Mouse (Mus musculus): ENCODE data around the gene Atg16l2. TPM values are rescaled to one million over a fixed set of nuclear protein-coding genes. Genes with fewer than 3 reads are reported as not detected.

Gene Atg16l2
- polyA plus RNA-seq, 1 experiment from 2014 or later: 14.9 TPM

- DNase-seq (ENCODE audit: low spot score) (no peak), ATAC-seq (ENCODE audit: insufficient number of reproducible peaks, low FRiP score, low TSS enrichment, low read depth) (no peak)
- Histone ChIP-seq H3K27me3 (ENCODE audit: control insufficient read depth, insufficient read depth, low read length) (no peaks in the 10 kb centered on the region), H3K4me3 (ENCODE audit: low read depth, low read length) (no peak overlapping the region), H3K9ac (ENCODE audit: low read length) (no peak overlapping the region), H3K27ac (replicated peaks; ENCODE audit: low read depth, low read length) (no peak overlapping the region), H3K4me1 (ENCODE audit: control insufficient read depth, insufficient read depth, low read length) (no peaks in the 10 kb centered on the region), H3K4me2 (ENCODE audit: low read depth, severe bottlenecking) (no peak overlapping the region), H3K36me3 (ENCODE audit: control insufficient read depth, insufficient read depth, low read length) (no peaks in the 10 kb centered on the region), H3K9me3 (ENCODE audit: control insufficient read depth, low read length) (no peaks in the 10 kb centered on the region)
- 77% methylated on average over 3 of the region's 3 CpGs for WGBS
These were observed 35.4 kb upstream of the Atg16l2 start for GRCm38 (mm10) chr7:101337401-101337800.

- Histone ChIP-seq H3K4me3 (ENCODE audit: low read depth, low read length) (no peak overlapping the region), H3K36me3 (ENCODE audit: control insufficient read depth, insufficient read depth, low read length) (no peaks in the 10 kb centered on the region), H3K4me2 (ENCODE audit: low read depth, severe bottlenecking) (no peak overlapping the region), H3K4me1 (ENCODE audit: control insufficient read depth, insufficient read depth, low read length) (no peaks in the 10 kb centered on the region), H3K27ac (replicated peaks; ENCODE audit: low read depth, low read length) (no peak overlapping the region), H3K9ac (ENCODE audit: low read length) (no peak overlapping the region), H3K9me3 (ENCODE audit: control insufficient read depth, low read length) (no peaks in the 10 kb centered on the region), H3K27me3 (ENCODE audit: control insufficient read depth, insufficient read depth, low read length) (no peaks in the 10 kb centered on the region)
- DNase-seq (ENCODE audit: low spot score): no peak
- 81% methylated on average over 3 of the region's 3 CpGs for WGBS
- no peak for ATAC-seq (ENCODE audit: insufficient number of reproducible peaks, low FRiP score, low TSS enrichment, low read depth)
These were observed 34.6 kb upstream of the Atg16l2 start for GRCm38 (mm10) chr7:101336686-101337085.

GRCm38 (mm10) chr7:101335228-101335627, 33.2 kb upstream of the Atg16l2 start:
- no peak overlapping the region for H3K4me3 ChIP-seq (ENCODE audit: low read depth, low read length)
- no peak overlapping the region for H3K4me2 ChIP-seq (ENCODE audit: low read depth, severe bottlenecking)

GRCm38 (mm10) chr7:101332045-101332831, 30.2 kb upstream of the Atg16l2 start:
- ATAC-seq (ENCODE audit: insufficient number of reproducible peaks, low FRiP score, low TSS enrichment, low read depth) (no peak), DNase-seq (ENCODE audit: low spot score) (no peak)
- Histone ChIP-seq H3K4me1 (ENCODE audit: control insufficient read depth, insufficient read depth, low read length) (no peaks in the 10 kb centered on the region), H3K4me2 (ENCODE audit: low read depth, severe bottlenecking) (no peak overlapping the region), H3K9ac (ENCODE audit: low read length) (no peak overlapping the region), H3K36me3 (ENCODE audit: control insufficient read depth, insufficient read depth, low read length) (no peaks in the 10 kb centered on the region), H3K27ac (replicated peaks; ENCODE audit: low read depth, low read length) (no peak overlapping the region), H3K4me3 (ENCODE audit: low read depth, low read length) (no peak overlapping the region), H3K27me3 (ENCODE audit: control insufficient read depth, insufficient read depth, low read length) (no peaks in the 10 kb centered on the region), H3K9me3 (ENCODE audit: control insufficient read depth, low read length) (no peaks in the 10 kb centered on the region)
- 85% methylated on average over 5 of the region's 5 CpGs for WGBS

More at GRCm38 (mm10) chr7:101335228-101335627, 33.2 kb upstream of the Atg16l2 start:
- no peak overlapping the region for H3K9ac ChIP-seq (ENCODE audit: low read length)
- H3K9me3 ChIP-seq (ENCODE audit: control insufficient read depth, low read length): no peaks in the 10 kb centered on the region
- WGBS: 100% methylated on average over 2 of the region's 2 CpGs
- ATAC-seq (ENCODE audit: insufficient number of reproducible peaks, low FRiP score, low TSS enrichment, low read depth) (no peak), DNase-seq (ENCODE audit: low spot score) (no peak)
- no peaks in the 10 kb centered on the region for H3K4me1 ChIP-seq (ENCODE audit: control insufficient read depth, insufficient read depth, low read length)
- no peaks in the 10 kb centered on the region for H3K27me3 ChIP-seq (ENCODE audit: control insufficient read depth, insufficient read depth, low read length)
- no peaks in the 10 kb centered on the region for H3K36me3 ChIP-seq (ENCODE audit: control insufficient read depth, insufficient read depth, low read length)
- no peak overlapping the region for H3K27ac ChIP-seq (replicated peaks; ENCODE audit: low read depth, low read length)

- no peak overlapping the region for H3K4me3 ChIP-seq (ENCODE audit: low read depth, low read length)
- WGBS: 78% methylated on average over 4 of the region's 4 CpGs
- no peak overlapping the region for H3K4me2 ChIP-seq (ENCODE audit: low read depth, severe bottlenecking)
- no peak for ATAC-seq (ENCODE audit: insufficient number of reproducible peaks, low FRiP score, low TSS enrichment, low read depth)
- DNase-seq (ENCODE audit: low spot score): no peak
- H3K9ac ChIP-seq (ENCODE audit: low read length): no peak overlapping the region
- H3K4me1 ChIP-seq (ENCODE audit: control insufficient read depth, insufficient read depth, low read length): no peaks in the 10 kb centered on the region
- no peak overlapping the region for H3K27ac ChIP-seq (replicated peaks; ENCODE audit: low read depth, low read length)
- H3K27me3 ChIP-seq (ENCODE audit: control insufficient read depth, insufficient read depth, low read length): no peaks in the 10 kb centered on the region
- no peaks in the 10 kb centered on the region for H3K9me3 ChIP-seq (ENCODE audit: control insufficient read depth, low read length)
- no peaks in the 10 kb centered on the region for H3K36me3 ChIP-seq (ENCODE audit: control insufficient read depth, insufficient read depth, low read length)
These were observed 28.8 kb upstream of the Atg16l2 start for GRCm38 (mm10) chr7:101330841-101331173.

- Histone ChIP-seq H3K27ac (replicated peaks; ENCODE audit: low read depth, low read length) (no peak overlapping the region), H3K9ac (ENCODE audit: low read length) (no peak overlapping the region), H3K27me3 (ENCODE audit: control insufficient read depth, insufficient read depth, low read length) (no peaks in the 10 kb centered on the region), H3K9me3 (ENCODE audit: control insufficient read depth, low read length) (no peaks in the 10 kb centered on the region), H3K4me3 (ENCODE audit: low read depth, low read length) (no peak overlapping the region), H3K36me3 (ENCODE audit: control insufficient read depth, insufficient read depth, low read length) (no peaks in the 10 kb centered on the region), H3K4me1 (ENCODE audit: control insufficient read depth, insufficient read depth, low read length) (no peaks in the 10 kb centered on the region), H3K4me2 (ENCODE audit: low read depth, severe bottlenecking) (no peak overlapping the region)
- DNase-seq (ENCODE audit: low spot score) (no peak), ATAC-seq (ENCODE audit: insufficient number of reproducible peaks, low FRiP score, low TSS enrichment, low read depth) (no peak)
- 75% methylated on average over 10 of the region's 10 CpGs for WGBS
These were observed 28.2 kb upstream of the Atg16l2 start for GRCm38 (mm10) chr7:101330074-101330840.

GRCm38 (mm10) chr7:101329606-101330005, 27.6 kb upstream of the Atg16l2 start:
- H3K4me1 ChIP-seq (ENCODE audit: control insufficient read depth, insufficient read depth, low read length): no peaks in the 10 kb centered on the region
- no peak for DNase-seq (ENCODE audit: low spot score)
- H3K27me3 ChIP-seq (ENCODE audit: control insufficient read depth, insufficient read depth, low read length): no peaks in the 10 kb centered on the region
- WGBS: 79% methylated on average over 4 of the region's 4 CpGs
- H3K4me3 ChIP-seq (ENCODE audit: low read depth, low read length): no peak overlapping the region
- H3K9me3 ChIP-seq (ENCODE audit: control insufficient read depth, low read length): no peaks in the 10 kb centered on the region
- ATAC-seq (ENCODE audit: insufficient number of reproducible peaks, low FRiP score, low TSS enrichment, low read depth): no peak
- no peak overlapping the region for H3K27ac ChIP-seq (replicated peaks; ENCODE audit: low read depth, low read length)
- no peak overlapping the region for H3K9ac ChIP-seq (ENCODE audit: low read length)
- H3K36me3 ChIP-seq (ENCODE audit: control insufficient read depth, insufficient read depth, low read length): no peaks in the 10 kb centered on the region
- no peak overlapping the region for H3K4me2 ChIP-seq (ENCODE audit: low read depth, severe bottlenecking)

- H3K27me3 ChIP-seq (ENCODE audit: control insufficient read depth, insufficient read depth, low read length): no peaks in the 10 kb centered on the region
- H3K4me1 ChIP-seq (ENCODE audit: control insufficient read depth, insufficient read depth, low read length): no peaks in the 10 kb centered on the region
- DNase-seq (ENCODE audit: low spot score) (no peak), ATAC-seq (ENCODE audit: insufficient number of reproducible peaks, low FRiP score, low TSS enrichment, low read depth) (no peak)
- H3K36me3 ChIP-seq (ENCODE audit: control insufficient read depth, insufficient read depth, low read length): no peaks in the 10 kb centered on the region
- H3K4me3 ChIP-seq (ENCODE audit: low read depth, low read length): no peak overlapping the region
- no peaks in the 10 kb centered on the region for H3K9me3 ChIP-seq (ENCODE audit: control insufficient read depth, low read length)
- H3K4me2 ChIP-seq (ENCODE audit: low read depth, severe bottlenecking): no peak overlapping the region
- H3K27ac ChIP-seq (replicated peaks; ENCODE audit: low read depth, low read length): no peak overlapping the region
- no peak overlapping the region for H3K9ac ChIP-seq (ENCODE audit: low read length)
- 72% methylated on average over 4 of the region's 4 CpGs for WGBS
These were observed 26.6 kb upstream of the Atg16l2 start for GRCm38 (mm10) chr7:101328621-101329158.

Measured in limb, embryonic 11.5 days (tissue).